Mouse (Mus musculus): ENCODE measurements around the gene Klrb1a.

Klrb1a gene

GRCm38 (mm10) chr6:128602026-128602425 lies 21.3 kb downstream of the Klrb1a start:
- no peak for DNase-seq (ENCODE audit: low spot score)

DNA sequence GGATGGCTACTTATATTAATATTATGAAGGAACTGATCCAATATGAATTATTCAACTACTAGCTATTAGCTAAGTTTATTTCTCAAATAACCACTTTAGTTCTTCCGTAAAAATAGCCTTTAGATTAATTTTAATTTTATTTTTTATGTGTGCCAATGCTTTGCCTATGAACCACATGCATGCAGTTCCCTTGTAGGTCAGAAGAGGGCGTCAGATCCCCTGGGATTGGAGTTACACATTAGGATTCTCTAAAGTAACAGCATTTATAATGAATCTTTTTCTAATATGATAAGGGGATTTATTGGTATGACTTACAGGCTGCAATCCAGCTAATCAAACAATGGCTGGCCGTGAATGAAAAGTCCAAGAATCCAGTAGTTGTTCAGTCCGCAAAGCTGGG lies 23.8 kb downstream of the Klrb1a start:
- DNase-seq (ENCODE audit: low spot score) = no peak

- DNase-seq (ENCODE audit: low spot score) = no peak
Observed at GRCm38 (mm10) chr6:128598256-128599047, 24.9 kb downstream of the Klrb1a start.

- peak; percentile 55 for DNase-seq (ENCODE audit: low spot score)
Observed at GRCm38 (mm10) chr6:128597121-128597522, 26.2 kb downstream of the Klrb1a start.

- no peak for DNase-seq (ENCODE audit: low spot score)
Observed at GRCm38 (mm10) chr6:128594651-128595050, 28.7 kb downstream of the Klrb1a start.

- no peak for DNase-seq (ENCODE audit: low spot score)
Observed at GRCm38 (mm10) chr6:128589426-128589825, 33.9 kb downstream of the Klrb1a start.

DNA sequence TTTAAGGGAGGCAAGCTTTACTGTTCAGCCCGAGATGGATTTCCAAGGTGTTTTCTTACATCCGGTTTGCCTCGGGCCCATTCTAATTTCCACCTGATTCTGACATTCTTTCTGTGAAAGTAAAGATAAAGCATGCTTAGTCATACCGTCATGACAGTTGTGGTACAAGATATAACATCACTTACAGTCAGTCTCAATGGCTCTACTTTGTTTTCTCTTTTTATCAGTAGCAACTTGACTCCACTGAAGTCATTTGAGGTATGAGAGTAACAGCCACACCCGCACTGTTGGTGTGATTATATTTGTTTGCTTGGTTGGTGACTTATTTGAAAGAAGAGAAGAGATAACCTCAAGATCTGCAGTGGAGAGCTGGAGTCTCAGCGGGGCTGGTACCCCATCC lies 35.7 kb downstream of the Klrb1a start:
- DNase-seq (ENCODE audit: low spot score) = no peak

GRCm38 (mm10) chr6:128585642-128586245 lies 37.6 kb downstream of the Klrb1a start:
- no peak for DNase-seq (ENCODE audit: low spot score)

GRCm38 (mm10) chr6:128584070-128584660 lies 39.2 kb downstream of the Klrb1a start:
- DNase-seq (ENCODE audit: low spot score) = no peak

DNA sequence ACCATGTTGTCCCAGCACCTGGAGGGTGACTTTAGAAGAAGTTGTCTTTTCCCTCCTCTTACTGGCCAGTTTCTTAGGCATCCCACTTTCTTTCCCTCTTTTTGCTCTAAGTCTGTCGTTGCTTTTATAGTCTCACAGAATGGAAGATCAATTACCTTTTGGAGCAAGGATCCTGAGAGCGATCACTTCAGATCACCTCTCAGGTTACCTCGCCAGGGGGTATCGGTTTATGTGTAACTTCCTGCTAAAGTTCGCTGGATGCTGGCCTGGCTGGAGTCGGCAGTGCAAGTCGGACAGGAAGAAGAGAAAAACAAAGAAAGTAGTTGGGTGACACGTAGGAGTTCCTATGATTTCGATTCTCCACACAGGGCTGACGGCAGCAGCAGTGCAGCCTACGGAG lies 41.8 kb downstream of the Klrb1a start, which contains the start of gene A2ml1:
Gene A2ml1, minus strand, starts transcription at position 101 of the 400 bp plus-strand sequence.
- no peak for DNase-seq (ENCODE audit: low spot score)

DNA sequence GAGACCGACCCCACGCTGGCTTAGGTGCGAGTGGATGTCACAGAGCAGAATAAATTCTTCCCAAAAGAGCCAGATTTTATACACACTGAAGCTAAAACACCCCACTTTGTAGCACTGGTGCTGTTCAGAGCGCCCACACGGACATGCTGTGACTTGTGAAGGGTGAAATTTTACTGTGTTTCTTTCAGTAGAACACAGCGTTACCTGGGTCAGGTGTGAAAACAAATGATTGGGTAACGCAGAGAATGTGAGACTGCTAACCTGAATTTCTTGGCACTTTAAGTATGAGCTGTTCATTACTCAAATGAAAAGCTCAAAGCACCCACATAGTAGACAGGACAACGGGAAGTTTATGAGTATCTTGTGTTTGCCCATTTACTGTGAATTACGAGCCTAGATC lies 46.0 kb downstream of the Klrb1a start:
- no peak for DNase-seq (ENCODE audit: low spot score)

DNA sequence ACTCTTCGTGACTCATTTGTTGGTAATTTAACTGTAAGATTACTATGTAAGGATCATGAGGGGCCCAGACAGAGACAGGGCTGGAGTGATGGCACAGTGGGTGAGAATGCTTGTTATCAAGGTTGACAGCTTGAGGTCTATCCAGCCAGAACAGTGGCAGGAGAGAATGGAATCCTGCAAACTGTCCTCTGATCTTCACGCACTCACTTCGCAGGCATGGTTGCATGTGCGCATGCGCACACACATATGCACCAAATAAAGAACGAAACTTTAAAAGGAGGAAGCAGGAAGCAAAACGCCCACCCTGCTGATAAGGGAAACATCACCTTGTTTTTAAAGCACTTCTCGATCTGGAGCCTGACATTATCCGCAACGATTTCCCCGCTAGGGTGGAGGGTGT lies 56.7 kb downstream of the Klrb1a start:
- no peak for DNase-seq (ENCODE audit: low spot score)
